17 mouse cellular contexts compared by ENCODE assay signal in genomic region chr3:54054376-54054775, GRCm38 (mm10).
"Had no signal": no experiment of that assay in that cellular context is flagged by ENCODE, and none has a peak within 500 bp of the region (broad histone marks: within the 10 kb centered on the region; RNA-seq: fewer than 3 reads in every experiment).

No protein-coding gene starts in this region.

- H3K27ac ChIP-seq: midbrain, embryonic 10.5 days; midbrain, embryonic 12.5 days; neural tube, embryonic 13.5 days; neural tube, embryonic 15.5 days had no signal

- H3K27me3 ChIP-seq: midbrain, embryonic 12.5 days; neural tube, embryonic 13.5 days; neural tube, embryonic 15.5 days had no signal

- DNase-seq: lung, embryonic 14.5 days; lung, postnatal 10 days; lung, postnatal 4 days; midbrain, embryonic 14.5 days; retina, postnatal 1 day; right cerebral cortex, adult 18-20 months; right cerebral cortex, postnatal 25 days; right cerebral cortex, postnatal 4 days; spleen, adult 18-20 months; thymus, adult 18-20 months; thymus, postnatal 14 days; thymus, postnatal 36 days had no signal

- H3K4me3 ChIP-seq: midbrain, embryonic 10.5 days; midbrain, embryonic 12.5 days; myocyte; neural tube, embryonic 13.5 days; neural tube, embryonic 15.5 days had no signal
